Mouse (Mus musculus): ENCODE results near the gene Zfp72. TPM values are rescaled to one million over a fixed set of nuclear protein-coding genes. Genes with fewer than 3 reads are reported as not detected.

Gene Zfp72
- 0.40 and 0.72 TPM in 2 replicates for polyA plus RNA-seq (2011; ENCODE audit: insufficient read depth, insufficient read length, low replicate concordance, missing spikeins)

- Histone ChIP-seq H3K4me1 (ENCODE audit: control insufficient read depth, insufficient read depth, low read length) (no peaks in the 10 kb centered on the region; the same call in 1 of the 2 replicates), H3K4me3 (replicated peaks; ENCODE audit: control insufficient read depth, low read depth, low read length) (peak within 1 kb of the TSS; percentile 68), H3K27ac (ENCODE audit: control insufficient read depth, insufficient read depth, low read depth, low read length, poor library complexity) (no peak within 1 kb of the TSS)
- TF ChIP-seq POLR2A (IDR thresholded peaks at IDR 0.05; ENCODE audit: borderline replicate concordance, control insufficient read depth, low read depth, low read length) (no peak), CTCF (IDR thresholded peaks at IDR 0.05; ENCODE audit: control insufficient read depth, insufficient read depth, low read length) (no peak)
- WGBS, result under 1% methylated on average over 14 of the region's 14 CpGs
Measured at GRCm38 (mm10) chr13:74390371-74390990, at the start of gene Zfp72. TSS of gene Zfp72 (minus strand) at chr13:74390836.

DNA sequence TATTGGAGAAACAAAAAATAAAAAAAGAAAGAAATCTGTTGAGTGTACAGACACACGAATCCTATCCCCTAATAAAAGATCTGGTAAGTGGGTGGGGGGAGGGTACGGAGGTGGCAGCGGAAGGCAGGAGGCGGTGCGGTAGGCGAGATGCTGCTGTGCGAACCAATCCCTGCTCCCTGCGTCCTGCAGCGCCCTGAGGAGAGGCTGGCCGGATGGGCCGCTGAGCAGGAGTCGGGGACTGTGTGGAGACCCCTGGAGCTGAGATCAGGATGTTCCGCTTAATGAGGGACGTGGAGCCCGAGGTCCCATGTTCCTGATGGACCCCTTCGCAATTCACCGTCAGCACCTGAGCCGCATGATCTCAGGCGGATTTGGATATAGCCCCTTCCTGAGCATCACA is 49.3 kb upstream of the Zfp72 start:
- H3K27ac ChIP-seq (ENCODE audit: control insufficient read depth, insufficient read depth, low read depth, low read length, poor library complexity), result no peak overlapping the region
- TF ChIP-seq CTCF (IDR thresholded peaks at IDR 0.05; ENCODE audit: control insufficient read depth, insufficient read depth, low read length), result no peak
- TF ChIP-seq POLR2A (IDR thresholded peaks at IDR 0.05; ENCODE audit: borderline replicate concordance, control insufficient read depth, low read depth, low read length), result no peak
- H3K4me1 ChIP-seq (ENCODE audit: control insufficient read depth, insufficient read depth, low read length), result no peaks in the 10 kb centered on the region
- 35% methylated on average over 19 of the region's 19 CpGs for WGBS
- H3K4me3 ChIP-seq (replicated peaks; ENCODE audit: control insufficient read depth, low read depth, low read length), result no peak overlapping the region

- Histone ChIP-seq H3K27ac (ENCODE audit: control insufficient read depth, insufficient read depth, low read depth, low read length, poor library complexity) (no peak within 1 kb of the TSS), H3K4me1 (ENCODE audit: control insufficient read depth, insufficient read depth, low read length) (no peaks in the 10 kb centered on the region), H3K4me3 (replicated peaks; ENCODE audit: control insufficient read depth, low read depth, low read length) (no peak within 1 kb of the TSS)
- 29% methylated on average over 11 of the region's 11 CpGs for WGBS
- TF ChIP-seq POLR2A (IDR thresholded peaks at IDR 0.05; ENCODE audit: borderline replicate concordance, control insufficient read depth, low read depth, low read length) (no peak), CTCF (IDR thresholded peaks at IDR 0.05; ENCODE audit: control insufficient read depth, insufficient read depth, low read length) (no peak)
Measured at GRCm38 (mm10) chr13:74399298-74399839, 8.7 kb upstream of the Zfp72 start, which contains the start of gene Ftl1-ps1. TSS of gene Ftl1-ps1 (plus strand) at chr13:74399694.

GRCm38 (mm10) chr13:74391156-74391555 is 520 bp upstream of the Zfp72 start:
- H3K4me3 ChIP-seq (replicated peaks; ENCODE audit: control insufficient read depth, low read depth, low read length), result no peak overlapping the region
- TF ChIP-seq CTCF (IDR thresholded peaks at IDR 0.05; ENCODE audit: control insufficient read depth, insufficient read depth, low read length), result no peak
- no peak for TF ChIP-seq POLR2A (IDR thresholded peaks at IDR 0.05; ENCODE audit: borderline replicate concordance, control insufficient read depth, low read depth, low read length)
- H3K27ac ChIP-seq (ENCODE audit: control insufficient read depth, insufficient read depth, low read depth, low read length, poor library complexity), result no peak overlapping the region
- 56% methylated on average over 2 of the region's 2 CpGs for WGBS
- no peaks in the 10 kb centered on the region; the same call in 1 of the 2 replicates for H3K4me1 ChIP-seq (ENCODE audit: control insufficient read depth, insufficient read depth, low read length)

DNA sequence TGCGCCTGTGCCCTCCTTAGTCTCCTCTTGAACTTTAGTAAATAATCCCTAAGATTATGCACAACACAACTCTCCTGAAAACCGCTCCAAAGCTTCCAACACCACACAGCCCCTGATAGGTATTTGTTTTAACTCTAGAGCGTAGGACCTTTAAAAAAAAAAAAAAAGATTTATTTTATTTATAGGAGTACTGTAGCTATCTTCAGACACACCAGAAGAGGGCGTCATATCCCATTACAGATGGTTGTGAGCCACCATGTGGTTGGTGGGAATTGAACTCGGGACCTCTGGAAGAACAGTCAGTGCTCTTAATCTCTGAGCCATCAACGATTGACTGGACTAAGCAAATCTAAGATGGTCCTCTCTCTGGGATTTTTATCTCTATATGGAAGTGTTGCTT is 906 bp downstream of the Zfp72 start:
- no peaks in the 10 kb centered on the region; the same call in 1 of the 2 replicates for H3K4me1 ChIP-seq (ENCODE audit: control insufficient read depth, insufficient read depth, low read length)
- WGBS, result 60% methylated on average over 6 of the region's 6 CpGs
- H3K4me3 ChIP-seq (replicated peaks; ENCODE audit: control insufficient read depth, low read depth, low read length), result no peak overlapping the region
- H3K27ac ChIP-seq (ENCODE audit: control insufficient read depth, insufficient read depth, low read depth, low read length, poor library complexity), result no peak overlapping the region
- TF ChIP-seq POLR2A (IDR thresholded peaks at IDR 0.05; ENCODE audit: borderline replicate concordance, control insufficient read depth, low read depth, low read length) (no peak), CTCF (IDR thresholded peaks at IDR 0.05; ENCODE audit: control insufficient read depth, insufficient read depth, low read length) (no peak)

- TF ChIP-seq CTCF (IDR thresholded peaks at IDR 0.05; ENCODE audit: control insufficient read depth, insufficient read depth, low read length) (no peak), POLR2A (IDR thresholded peaks at IDR 0.05; ENCODE audit: borderline replicate concordance, control insufficient read depth, low read depth, low read length) (no peak)
- Histone ChIP-seq H3K4me1 (ENCODE audit: control insufficient read depth, insufficient read depth, low read length) (no peaks in the 10 kb centered on the region), H3K4me3 (replicated peaks; ENCODE audit: control insufficient read depth, low read depth, low read length) (no peak overlapping the region), H3K27ac (ENCODE audit: control insufficient read depth, insufficient read depth, low read depth, low read length, poor library complexity) (no peak overlapping the region)
- WGBS, result 73% methylated on average over 3 of the region's 3 CpGs
Measured at GRCm38 (mm10) chr13:74382289-74382688, 8.3 kb downstream of the Zfp72 start.

DNA sequence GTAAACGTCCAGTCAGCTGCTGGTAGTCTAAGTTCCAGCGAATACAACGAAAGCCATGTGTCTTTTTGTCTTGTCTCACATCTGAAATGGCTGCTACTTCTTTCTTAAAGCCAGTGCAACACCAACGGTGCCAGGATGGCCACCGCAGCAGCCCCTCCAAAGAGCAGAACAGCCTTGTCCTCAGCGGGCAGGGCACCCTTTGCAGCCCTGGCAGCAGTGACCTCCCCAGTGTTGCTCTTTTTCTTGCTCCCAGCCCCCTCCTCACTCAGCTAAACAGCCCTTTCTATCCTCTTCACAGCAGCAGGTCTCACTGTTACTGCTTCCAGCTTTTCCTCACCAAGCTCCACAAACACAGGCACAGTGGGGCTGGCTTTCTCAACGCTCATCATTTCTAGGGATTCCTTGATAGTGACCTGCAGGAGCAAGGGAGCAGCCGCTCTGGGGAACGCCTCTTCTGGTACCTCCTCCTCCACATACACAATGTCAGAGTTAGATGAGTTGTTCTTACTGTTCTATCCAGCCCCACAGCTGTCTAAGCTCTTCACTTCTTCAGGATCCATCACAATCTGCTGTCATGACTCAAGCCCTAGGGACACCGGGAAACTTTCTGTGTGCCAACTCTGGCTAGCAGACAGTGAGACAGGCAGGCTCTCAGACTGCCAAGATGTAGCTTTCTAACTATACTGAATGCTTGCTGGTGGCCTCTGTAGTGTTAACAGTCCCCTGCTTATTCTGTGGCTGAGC is 8.9 kb downstream of the Zfp72 start:
- H3K4me3 ChIP-seq (replicated peaks; ENCODE audit: control insufficient read depth, low read depth, low read length), result no peak overlapping the region
- no peaks in the 10 kb centered on the region for H3K4me1 ChIP-seq (ENCODE audit: control insufficient read depth, insufficient read depth, low read length)
- 80% methylated on average over 10 of the region's 10 CpGs for WGBS
- TF ChIP-seq POLR2A (IDR thresholded peaks at IDR 0.05; ENCODE audit: borderline replicate concordance, control insufficient read depth, low read depth, low read length) (no peak), CTCF (IDR thresholded peaks at IDR 0.05; ENCODE audit: control insufficient read depth, insufficient read depth, low read length) (no peak)
- H3K27ac ChIP-seq (ENCODE audit: control insufficient read depth, insufficient read depth, low read depth, low read length, poor library complexity), result no peak overlapping the region

- Histone ChIP-seq H3K4me1 (ENCODE audit: control insufficient read depth, insufficient read depth, low read length) (no peaks in the 10 kb centered on the region; the same call in 1 of the 2 replicates), H3K27ac (ENCODE audit: control insufficient read depth, insufficient read depth, low read depth, low read length, poor library complexity) (no peak within 1 kb of the TSS), H3K4me3 (replicated peaks; ENCODE audit: control insufficient read depth, low read depth, low read length) (no peak within 1 kb of the TSS)
- TF ChIP-seq POLR2A (IDR thresholded peaks at IDR 0.05; ENCODE audit: borderline replicate concordance, control insufficient read depth, low read depth, low read length) (no peak), CTCF (IDR thresholded peaks at IDR 0.05; ENCODE audit: control insufficient read depth, insufficient read depth, low read length) (no peak)
- WGBS, result 31% methylated on average over 8 of the region's 8 CpGs
Measured at GRCm38 (mm10) chr13:74363859-74364235, 26.8 kb downstream of the Zfp72 start, which contains the start of gene Lrrc14b. TSS of gene Lrrc14b (minus strand) at chr13:74364005.

Data from bone marrow, adult 2 months (tissue).